Mouse (Mus musculus) neural tube, embryonic 10.5 days (tissue): ENCODE results near the gene Gm49380.

Source experiments
- DNase-seq: peaks from one replicate; pipeline ENCODE4 v3.0.0-alpha.2; 2017; ENCODE audit warnings: low spot score; ENCODE audit errors: extremely low spot score

Gene Gm49380

GRCm38 (mm10) chr9:44022100-44022847 is 91.0 kb downstream of the Gm49380 start:
- DNase-seq, result no peak

- no peak for DNase-seq
These were observed 93.3 kb downstream of the Gm49380 start for GRCm38 (mm10) chr9:44020001-44020400.

- DNase-seq, result no peak
These were observed 95.5 kb downstream of the Gm49380 start for GRCm38 (mm10) chr9:44017846-44018245.
